Mouse (Mus musculus): ENCODE results near the gene Sowahb.

The Sowahb gene

DNA sequence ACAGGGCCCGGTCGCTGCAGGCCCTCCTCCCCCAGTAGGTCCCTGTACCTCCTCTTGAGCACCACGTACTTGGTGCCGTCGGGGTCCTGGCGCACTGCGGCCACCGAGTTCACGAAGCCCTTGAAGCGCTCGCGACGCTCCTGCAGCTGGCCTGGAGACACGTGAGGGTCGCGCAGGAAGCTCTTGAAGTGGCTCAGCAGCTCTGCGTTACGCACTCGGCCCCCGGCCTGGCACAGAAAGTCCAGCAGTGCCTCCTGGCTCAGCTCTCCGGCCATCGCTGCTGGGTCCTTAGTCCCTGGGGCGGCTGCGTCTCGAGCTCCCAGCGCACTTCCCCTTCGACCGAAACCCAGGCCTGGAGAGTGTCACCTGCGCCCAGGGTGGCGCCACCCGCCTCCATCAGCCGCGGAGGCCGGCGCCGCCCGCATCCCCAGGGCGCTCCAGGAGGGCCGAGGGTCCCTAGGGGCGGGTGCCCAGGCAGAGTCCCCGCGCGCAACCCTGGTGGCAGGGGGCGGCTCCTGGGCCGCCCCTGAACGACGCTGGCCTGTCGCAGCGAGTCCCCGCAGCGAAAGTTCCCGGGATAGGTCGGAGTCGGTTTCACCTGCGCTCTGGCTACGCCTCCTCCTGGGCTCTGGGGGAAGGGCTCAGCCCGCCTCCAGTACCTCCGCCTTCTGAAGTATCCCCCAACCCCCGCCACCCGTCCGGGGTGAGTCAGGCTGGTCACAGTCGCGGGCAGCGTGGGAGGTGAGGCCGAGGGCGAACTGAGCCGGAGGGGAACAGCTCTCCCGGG lies at the start of gene Sowahb:
Gene Sowahb, minus strand, starts transcription at position 439 of the 787 bp plus-strand sequence.
- DNase-seq (ENCODE audit: low spot score): no peak

DNA sequence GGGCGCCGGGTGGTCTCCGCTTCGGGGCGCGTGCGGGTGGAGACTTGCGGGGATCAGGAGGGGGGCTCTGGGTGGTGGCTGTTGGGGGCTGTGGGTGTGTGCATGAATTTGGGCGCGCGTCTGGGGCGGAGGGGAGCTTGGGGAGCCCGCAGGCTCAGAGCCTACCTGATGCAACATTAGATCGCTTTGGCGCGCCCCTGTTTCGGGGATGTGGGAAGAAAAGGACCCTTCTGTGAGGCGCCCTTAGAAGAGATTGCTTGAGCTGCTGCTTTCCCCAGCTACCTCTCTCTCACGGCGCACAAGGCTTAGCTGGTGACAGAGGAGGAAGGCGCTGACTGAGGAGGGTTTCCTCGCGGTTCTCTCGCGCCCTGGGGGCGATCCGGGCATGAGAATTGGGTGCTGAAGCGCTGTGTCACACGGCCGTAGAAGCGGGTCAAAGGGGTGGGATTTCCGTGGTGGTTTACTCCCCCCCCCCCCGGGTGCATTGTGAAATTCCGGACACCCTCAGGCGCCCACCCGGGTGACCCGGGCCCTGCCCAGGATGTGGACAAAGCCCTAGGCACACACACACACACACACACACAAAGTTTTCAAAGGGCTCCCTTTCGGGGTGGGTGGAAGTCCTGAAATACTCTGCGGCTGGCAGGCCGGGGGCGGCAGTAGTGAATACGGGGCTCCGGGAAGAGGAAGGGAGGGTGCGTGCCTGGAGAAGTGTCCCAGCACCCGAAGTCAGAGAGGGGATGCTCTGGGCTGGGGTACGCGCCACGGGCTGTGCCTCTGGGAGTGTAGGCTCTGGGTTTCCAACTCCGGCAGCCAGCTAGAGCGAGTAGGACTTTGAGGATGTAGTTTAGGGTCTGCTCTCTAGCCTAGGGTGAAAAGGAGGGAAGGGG lies 49.1 kb upstream of the Sowahb start:
- DNase-seq (ENCODE audit: low spot score): peak; percentile 22

DNA sequence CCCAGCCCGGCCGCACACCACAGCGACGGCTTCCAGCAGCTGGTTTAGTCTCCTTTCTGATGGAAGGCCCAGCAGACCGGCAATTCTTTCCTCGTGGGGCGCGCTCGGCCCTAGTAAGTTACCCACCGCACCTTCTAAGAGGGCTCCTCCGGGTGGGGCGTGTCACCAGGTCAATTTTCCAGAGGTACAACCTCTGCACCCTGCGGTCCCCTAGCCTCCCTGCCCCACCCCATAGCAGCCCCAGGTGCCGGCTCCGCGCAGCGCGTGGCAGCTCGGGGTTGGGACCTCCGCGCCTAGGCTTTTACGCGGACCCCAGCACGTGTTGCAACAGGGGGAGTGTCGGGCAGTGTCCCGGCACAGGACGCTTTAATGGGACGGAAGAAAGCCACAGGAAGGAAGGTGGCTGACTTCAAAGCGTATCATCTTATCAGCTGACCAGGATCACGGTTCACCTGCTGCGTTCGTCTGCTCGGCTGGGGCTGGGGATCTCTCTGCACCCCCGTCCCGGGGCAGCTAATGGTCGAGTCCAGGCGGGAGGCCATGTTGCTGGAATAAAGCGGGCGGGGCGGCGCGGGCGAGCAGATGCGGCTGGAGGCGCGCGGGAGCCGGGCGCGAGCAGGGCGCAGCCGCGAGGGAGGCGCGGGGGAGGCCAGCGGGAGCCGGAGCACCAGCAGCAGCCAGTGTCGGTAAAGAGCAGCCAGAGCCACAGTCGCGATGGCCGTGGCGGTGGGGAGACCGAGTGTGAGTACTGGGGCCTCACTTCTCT lies 48.2 kb upstream of the Sowahb start, which contains the start of gene Sept11:
Gene Sept11, plus strand, starts transcription at position 581 of the 766 bp plus-strand sequence.
- peak; percentile 76 for DNase-seq (ENCODE audit: low spot score)

DNA sequence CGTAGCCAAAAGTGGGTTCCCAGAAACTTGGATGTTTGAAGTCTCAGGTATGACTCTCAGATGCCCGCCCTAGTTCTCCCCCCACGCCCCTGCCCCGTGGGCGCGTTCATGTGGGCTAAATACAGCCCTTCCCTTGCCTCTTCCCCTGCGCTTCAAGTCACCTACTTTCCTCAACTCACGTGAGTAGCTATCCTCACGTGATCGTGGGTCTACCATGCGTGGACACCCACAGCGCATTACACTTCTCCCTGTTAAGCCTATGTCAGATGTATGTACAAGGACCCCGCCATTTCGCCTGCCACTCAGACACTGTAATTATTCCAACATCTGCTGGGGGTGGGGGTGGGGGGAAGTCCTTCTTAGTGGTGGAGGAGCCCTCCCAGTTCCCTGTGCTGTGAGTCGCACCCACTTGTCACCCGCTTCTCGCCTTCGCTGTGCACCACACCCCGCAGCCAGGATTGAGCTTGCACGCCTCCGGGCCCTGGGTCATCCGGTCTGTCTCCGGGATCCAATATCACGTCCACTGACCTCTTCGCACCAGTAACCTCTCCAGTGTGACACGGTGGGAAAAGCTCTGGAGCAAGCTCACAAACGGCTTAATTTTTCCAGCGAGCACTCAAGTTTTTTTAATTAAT lies 47.4 kb upstream of the Sowahb start:
- peak; percentile 17 for DNase-seq (ENCODE audit: low spot score)

DNA sequence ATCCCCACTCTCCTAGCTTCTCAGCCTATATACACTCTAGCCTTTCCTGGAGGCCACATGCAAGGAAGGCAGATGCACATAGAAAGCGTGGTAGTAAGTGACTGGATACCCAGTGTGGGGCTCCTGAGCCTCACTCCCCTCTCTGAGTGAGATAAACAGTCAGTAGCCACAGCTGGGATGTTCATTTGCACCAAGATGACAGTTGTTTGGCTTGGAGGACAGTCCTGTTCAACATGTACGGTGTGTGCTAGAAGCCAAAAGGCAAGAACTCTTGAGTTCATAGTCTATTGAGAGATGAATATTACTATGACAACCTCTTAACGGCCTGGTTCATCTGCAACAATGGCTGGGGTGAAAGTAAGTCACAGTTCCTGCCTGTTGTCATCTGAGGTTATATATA lies 46.4 kb upstream of the Sowahb start:
- no peak for DNase-seq (ENCODE audit: low spot score)

DNA sequence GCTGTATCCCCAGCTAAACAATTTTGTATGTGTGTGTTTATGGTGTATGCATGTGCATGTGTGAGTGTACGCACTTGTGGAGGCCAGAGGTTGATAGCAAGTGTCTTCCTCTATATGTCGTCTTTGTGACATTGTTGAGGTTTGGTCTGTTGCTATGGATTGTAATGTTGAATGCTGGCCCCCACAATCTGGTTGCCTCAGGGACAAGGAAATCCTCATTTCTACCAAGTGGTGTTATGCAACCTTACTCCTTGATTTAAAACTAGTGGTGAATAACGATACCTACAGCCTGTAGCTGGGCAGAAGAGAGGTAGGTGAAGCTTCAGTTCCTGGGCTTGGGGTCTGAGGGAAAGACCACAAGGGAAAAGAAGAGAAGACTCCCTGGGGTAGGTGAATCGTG lies 41.1 kb upstream of the Sowahb start:
- DNase-seq (ENCODE audit: low spot score): no peak

DNA sequence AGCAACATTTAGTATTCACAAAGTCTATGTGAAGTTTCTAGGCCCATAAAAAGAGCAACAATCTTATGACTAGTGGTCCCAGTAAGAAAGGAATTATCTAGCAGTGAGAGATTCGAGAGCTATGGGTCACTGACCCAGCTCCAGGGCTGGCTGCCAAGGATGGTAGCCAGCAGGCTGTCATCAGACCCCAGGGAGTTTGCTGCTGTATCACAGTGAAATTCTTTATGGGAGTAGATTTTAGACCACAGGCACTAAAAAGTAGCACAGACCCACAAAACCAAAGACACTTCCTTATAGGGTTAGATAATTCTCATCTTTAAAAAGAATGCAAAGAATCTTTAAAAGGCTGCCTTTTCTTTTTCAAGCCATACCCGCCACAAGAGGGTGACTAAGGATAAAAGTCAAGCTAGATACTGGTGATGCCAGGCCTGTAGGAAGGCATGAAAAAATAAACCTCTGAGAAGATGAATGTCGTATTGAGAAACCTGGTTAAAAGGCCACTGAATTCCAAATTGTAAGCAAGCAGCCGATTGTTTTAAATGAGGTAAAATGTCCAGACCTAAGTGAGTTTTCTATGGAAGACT lies 40.3 kb upstream of the Sowahb start:
- no peak for DNase-seq (ENCODE audit: low spot score)

DNA sequence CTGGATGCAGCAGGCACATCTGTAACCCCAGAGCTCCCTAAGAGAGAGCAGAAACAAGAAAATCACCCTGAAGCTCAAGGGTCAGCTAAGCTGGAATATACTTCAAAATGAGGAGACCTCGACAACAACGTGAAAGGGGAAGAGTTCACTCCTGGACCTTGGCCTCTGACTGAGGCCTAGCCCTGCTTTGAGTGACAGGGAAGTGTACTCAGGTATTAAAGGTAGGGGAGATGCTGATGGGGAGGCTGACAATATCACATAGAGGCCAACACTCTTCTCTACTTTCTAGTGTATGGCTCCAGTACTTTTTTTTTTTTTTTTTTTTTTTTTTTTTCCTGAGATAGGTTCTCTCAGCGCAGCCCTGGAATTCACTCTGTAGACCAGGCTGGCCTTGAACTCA lies 34.8 kb upstream of the Sowahb start:
- DNase-seq (ENCODE audit: low spot score): no peak

DNA sequence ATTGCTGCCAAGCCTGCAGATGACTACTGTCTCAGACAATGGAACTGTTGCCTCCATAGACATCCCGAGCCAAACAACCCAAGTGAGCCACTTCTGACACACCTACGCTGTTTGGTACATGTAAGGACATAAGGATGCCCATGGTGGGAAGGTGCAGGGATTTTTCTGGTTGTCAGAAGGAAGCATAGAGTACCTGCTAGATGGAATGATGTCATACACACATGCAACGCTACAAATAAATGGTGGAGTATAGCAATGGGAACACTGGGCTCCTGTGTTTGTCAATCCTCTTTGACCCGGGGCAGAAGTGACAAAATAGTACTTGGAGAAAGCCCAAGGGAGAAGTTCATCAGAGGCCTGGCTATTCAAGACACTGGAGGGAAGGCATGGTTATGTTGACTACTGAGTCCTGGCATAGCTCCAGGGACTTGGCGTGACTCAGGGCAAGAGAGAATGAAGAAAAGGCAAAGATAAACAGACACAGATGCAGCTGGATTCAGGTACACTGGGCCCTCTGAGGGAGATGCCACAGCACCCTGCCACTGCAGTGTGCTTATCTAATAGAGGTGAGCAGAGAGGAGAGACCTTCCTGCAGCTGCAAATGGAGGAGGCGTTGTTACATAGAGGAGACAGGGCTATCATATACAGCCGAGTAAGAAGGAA lies 33.0 kb upstream of the Sowahb start:
- DNase-seq (ENCODE audit: low spot score): no peak

DNA sequence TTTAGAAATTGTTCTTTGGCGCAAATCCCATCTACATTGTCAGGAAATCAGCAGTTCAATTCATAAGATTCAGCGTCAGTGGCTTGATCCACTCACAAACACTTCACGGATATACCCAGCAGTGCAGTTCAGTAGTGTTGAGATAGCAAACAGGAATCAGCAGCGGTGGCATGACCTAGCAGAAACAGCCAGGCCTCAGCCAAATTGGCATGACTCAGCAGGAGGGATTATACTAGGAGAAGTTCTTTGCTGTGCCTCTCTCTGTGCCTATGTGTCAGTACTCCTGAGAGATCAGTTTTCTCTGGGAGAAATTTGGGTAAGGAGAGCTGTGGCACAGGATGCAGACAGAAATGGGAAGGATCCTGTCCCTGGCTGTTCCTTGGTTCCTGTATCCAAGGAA lies 16.0 kb upstream of the Sowahb start:
- DNase-seq (ENCODE audit: low spot score): no peak

DNA sequence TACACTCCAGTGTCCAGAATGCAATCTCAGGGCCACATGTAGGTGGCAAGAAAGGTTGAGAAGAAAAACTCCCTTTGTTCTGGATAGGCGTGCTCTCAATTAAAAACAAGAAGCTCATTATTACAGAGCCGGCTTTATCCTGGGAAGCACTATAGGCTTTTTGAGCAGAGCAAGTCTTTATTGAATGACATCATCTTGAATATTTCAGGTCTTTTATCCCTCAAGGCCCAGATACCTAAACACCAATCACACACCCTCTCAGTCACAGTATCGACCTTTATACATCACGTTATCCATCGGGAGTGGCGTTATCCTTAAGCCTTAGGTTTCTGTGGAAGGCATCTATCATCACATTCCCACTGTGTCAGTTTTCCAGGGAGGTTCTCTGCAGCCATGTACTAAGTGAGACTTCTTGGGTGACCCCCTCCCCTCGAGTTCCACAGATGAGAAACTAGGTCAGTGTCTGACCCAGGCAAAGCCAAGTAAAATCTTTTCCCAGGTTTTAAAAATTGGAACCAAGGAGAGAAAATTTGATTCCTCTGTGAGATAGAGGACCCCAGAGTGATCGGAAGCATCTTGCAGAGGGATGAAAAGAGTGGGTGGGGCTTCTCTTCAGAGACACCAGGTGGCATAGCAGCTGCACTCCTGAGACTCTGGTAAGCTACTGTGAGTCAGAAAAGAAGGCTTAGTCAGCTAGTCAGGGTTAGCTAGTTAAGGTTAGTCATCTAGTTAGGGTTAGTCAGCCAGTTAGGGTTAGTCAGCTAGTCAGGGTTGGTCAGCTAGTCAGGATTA lies 9.0 kb upstream of the Sowahb start:
- DNase-seq (ENCODE audit: low spot score): no peak

DNA sequence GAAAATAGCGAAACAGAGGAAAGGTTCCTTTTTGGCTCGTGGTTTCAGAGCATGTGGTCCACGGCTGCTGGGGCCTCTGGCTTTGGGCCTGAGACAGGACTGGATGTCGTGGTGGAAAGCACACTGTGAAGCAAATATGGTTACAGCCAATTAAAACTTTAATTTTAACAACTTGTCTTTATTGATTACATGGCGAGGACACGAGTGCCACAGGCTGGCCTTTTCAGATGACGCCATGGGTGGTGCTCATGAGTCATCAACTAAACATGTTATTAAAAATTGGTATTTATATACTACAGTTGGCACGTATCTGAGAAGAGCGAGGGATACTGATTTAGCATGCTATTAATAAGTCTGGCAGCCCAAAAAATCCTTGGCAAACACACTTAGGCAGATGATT lies 7.1 kb upstream of the Sowahb start:
- DNase-seq (ENCODE audit: low spot score): no peak

DNA sequence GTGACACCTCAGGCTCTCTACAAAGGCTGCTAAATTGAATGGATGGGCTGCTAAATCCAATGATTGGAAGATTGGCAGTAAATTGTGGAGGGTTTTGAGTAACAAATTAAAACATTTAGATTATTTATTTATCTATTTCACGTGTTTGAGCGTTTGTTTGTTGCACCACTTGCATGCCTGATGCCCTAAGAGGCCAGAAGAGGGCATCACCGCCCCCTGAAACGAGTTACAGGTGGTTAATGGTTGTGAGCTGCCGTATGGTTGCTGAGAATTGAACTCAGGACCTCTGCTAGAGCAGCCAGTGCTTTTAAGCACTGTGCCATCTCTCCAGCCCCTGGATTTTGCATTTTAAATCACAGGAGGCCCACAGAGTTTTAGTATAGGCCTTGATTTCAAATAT lies 6.2 kb upstream of the Sowahb start:
- DNase-seq (ENCODE audit: low spot score): no peak

DNA sequence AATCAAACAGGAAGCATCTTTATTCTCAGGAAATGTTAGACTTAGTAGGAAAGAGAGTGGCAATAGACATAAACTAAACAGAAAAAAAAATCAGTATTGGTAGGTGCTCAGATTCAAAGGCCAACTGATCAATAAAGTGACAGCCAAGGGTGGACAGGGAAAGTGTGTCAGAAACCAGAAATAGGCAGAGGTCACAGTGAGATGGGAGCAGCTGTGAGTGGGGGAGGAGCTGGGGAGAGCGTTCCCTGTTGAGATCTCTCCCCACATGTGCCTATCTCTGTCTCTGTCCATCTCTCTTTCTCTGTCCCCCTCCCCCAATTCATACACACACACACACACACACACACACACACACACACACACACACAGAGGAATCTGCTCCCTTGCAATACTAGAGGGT lies 5.1 kb upstream of the Sowahb start:
- DNase-seq (ENCODE audit: low spot score): no peak

DNA sequence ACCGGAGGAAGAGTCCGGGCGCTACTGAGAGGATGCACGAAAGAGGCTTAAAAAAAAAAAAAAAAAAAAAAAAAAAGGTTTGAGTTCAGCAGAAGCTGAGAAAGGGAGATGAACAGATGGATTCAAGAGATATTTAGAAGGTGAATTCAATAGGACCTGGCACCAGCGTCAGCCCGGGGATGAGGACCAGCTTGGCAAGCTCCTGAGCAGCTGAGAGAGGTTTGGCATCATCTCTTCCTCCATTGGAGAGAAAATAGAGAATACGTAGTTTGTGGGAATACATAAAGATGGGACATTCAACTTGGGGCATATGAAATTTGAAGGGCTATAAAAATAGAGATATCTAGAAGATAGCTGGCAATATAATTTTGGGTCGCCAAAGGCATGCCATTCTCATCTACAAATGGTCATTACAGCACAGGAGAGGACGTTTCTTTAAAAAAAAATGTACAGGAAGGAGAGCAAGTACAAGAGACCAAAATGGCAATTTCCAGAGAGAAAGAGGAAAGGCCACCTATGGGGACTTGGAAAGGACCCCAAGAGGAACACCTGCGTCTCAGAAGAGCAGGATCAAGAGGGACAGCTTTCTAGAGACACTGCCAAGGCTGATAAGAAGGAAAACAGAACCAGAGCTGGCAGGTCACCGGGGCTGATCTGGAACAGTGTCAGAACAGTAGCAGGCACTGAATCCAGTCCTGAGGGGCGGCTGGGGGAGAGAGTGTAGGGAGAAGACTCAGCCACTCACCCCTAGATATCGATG lies 3.8 kb upstream of the Sowahb start:
- no peak for DNase-seq (ENCODE audit: low spot score)

DNA sequence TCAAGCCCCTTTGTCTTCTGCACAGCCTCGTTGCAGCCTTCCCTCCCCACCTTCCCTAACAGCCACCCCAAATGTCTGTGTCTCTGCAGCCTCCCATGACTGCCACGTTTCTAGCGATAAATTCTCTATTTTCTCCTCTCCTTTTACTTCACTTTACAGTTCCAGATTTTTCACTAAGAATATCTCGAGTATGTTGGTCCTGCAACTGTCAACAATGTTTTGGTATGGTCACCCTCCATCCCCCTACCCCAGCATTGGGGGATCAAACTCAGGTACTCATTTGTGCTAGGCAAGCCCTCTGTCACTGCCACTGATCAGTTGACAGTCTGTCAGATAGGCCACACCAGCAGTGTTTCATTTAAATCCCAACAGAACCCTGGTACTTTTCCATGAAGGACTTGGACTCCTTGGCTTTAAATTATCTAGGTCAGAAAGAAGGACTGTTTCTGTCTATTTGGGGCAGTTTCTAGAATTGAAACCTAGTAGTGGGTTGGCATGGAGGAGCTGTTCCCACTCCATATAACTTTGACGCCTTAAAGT lies 1.6 kb upstream of the Sowahb start:
- no peak for DNase-seq (ENCODE audit: low spot score)

DNA sequence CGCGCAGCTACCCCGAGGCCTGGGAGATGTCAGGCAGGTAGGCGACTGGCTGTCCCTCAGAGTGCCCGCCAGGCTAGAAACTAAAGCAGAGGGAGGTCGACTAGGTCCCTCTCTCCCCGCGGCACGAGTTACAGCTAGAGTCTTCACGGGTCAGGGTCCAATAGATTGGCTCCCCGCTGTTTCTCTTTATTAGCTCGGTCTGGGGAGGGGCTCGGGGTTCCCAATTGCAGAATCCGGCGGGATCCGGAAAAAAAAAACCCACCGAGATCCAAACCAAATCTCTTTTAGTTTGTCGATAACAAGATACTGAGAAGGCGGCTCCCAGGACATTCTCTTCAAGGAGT lies 521 bp upstream of the Sowahb start:
- DNase-seq (ENCODE audit: low spot score): no peak

DNA sequence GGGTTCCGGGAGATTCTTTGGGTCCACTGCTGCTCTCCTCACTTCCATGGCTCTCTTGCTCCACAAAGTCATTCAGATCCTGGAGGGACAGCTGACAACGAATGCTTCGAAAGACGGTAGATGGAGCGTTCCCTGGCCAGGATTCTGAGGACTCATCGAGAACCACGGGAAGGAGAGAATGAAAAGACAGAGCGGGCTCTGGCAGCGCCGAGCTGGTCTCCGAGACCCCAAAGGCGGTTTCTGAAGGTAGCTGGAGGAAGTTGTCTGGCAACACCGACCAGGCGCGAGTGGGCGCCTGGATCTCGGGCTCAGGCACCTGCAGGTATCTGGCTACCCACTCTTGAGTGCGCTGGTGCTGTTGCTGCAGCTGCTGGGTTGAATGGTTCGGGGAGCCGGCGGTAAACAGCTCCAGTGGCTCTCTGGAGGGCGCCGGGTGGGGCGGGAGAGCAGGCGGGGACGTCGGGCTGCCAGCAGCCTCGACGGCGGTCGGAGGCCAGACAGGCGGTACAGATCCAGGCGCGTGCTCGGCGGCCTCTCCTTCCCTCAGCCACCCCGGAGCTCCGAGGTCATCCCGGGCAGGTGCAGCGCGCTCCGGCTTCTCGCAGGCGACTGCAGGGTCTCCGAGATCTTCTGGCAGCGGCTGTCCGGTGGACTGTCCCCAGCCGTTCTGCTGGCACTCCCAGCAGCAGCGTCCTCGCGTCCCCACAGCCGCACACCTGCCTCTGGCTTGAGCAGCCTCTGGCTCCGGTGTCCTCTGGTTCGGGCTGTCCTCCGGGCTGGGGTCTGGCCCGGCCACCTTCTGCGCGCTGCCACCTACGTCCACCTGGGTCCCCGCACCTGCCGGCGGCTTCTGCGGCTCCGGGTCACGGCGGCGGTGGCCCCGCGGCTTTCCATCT lies 886 bp downstream of the Sowahb start:
- DNase-seq (ENCODE audit: low spot score): no peak
